Mouse (Mus musculus) liver, adult 2 months (tissue): Measurements from ENCODE around the gene Fam243.

ENCODE experiments used
- CTCF ChIP-seq: fragments of 200-500 bp; IDR thresholded peaks from 2 replicates; pipeline ENCODE4 v1.5.1; 2011; ENCODE audit warnings: low read depth, low read length, control low read depth
- POLR2A ChIP-seq: fragments of 200-500 bp; IDR thresholded peaks from 2 replicates; pipeline ENCODE4 v1.6.1; 2011; ENCODE audit warnings: low read length, control low read depth; ENCODE audit not compliant: insufficient read depth; ENCODE audit errors: extremely low read depth

- no peak for TF ChIP-seq CTCF
- no peak for TF ChIP-seq POLR2A
These were observed 44.2 kb upstream of the Fam243 start for GRCm38 (mm10) chr16:92365477-92365876.
